Mouse (Mus musculus): Measurements from ENCODE around the gene Cox4i2. TPM values are rescaled to one million over a fixed set of nuclear protein-coding genes. Genes with fewer than 3 reads are reported as not detected.

Gene Cox4i2
- polyA plus RNA-seq, 1 experiment from 2014 or later: 9.5 TPM

- no peak overlapping the region for H3K27ac ChIP-seq (ENCODE audit: low read depth, low read length)
These were observed 33.6 kb downstream of the Cox4i2 start for GRCm38 (mm10) chr2:152787543-152787942.

GRCm38 (mm10) chr2:152788892-152789421, 35.0 kb downstream of the Cox4i2 start:
- H3K4me2 ChIP-seq (replicated peaks; ENCODE audit: low read depth): no peak overlapping the region
- ATAC-seq: 0 out of 2 replicates have a peak, but pooled peaks have one; percentile 22
- H3K9ac ChIP-seq (ENCODE audit: low read depth, low read length): no peak overlapping the region
- H3K9me3 ChIP-seq (ENCODE audit: control insufficient read depth): no peaks in the 10 kb centered on the region
- 50% methylated on average over 6 of the region's 6 CpGs for WGBS
- no peak for TF ChIP-seq CTCF (IDR thresholded peaks at IDR 0.05; ENCODE audit: low read depth)
- H3K4me1 ChIP-seq (replicated peaks; ENCODE audit: control insufficient read depth, insufficient read depth, low read length): no peaks in the 10 kb centered on the region
- H3K4me3 ChIP-seq (ENCODE audit: low read depth, low read length): no peak overlapping the region
- H3K27me3 ChIP-seq (replicated peaks; ENCODE audit: control insufficient read depth, insufficient read depth, low read length): no peaks in the 10 kb centered on the region
- H3K36me3 ChIP-seq (ENCODE audit: control insufficient read depth, insufficient read depth): no peaks in the 10 kb centered on the region; the same call in 1 of the 2 replicates
- H3K27ac ChIP-seq (ENCODE audit: low read depth, low read length): 0 out of 2 replicates have a peak overlapping the region, but pooled peaks have one; percentile 35

More at GRCm38 (mm10) chr2:152787543-152787942, 33.6 kb downstream of the Cox4i2 start:
- no peak overlapping the region for H3K4me3 ChIP-seq (ENCODE audit: low read depth, low read length)
- H3K9me3 ChIP-seq (ENCODE audit: control insufficient read depth): no peaks in the 10 kb centered on the region
- H3K36me3 ChIP-seq (ENCODE audit: control insufficient read depth, insufficient read depth): peaks cover 3% of the 10 kb centered on the region; the same call in 1 of the 2 replicates
- H3K4me1 ChIP-seq (replicated peaks; ENCODE audit: control insufficient read depth, insufficient read depth, low read length): no peaks in the 10 kb centered on the region
- no peak overlapping the region for H3K4me2 ChIP-seq (replicated peaks; ENCODE audit: low read depth)
- no peaks in the 10 kb centered on the region for H3K27me3 ChIP-seq (replicated peaks; ENCODE audit: control insufficient read depth, insufficient read depth, low read length)
- no peak for ATAC-seq
- TF ChIP-seq CTCF (IDR thresholded peaks at IDR 0.05; ENCODE audit: low read depth): no peak
- 88% methylated on average over 6 of the region's 6 CpGs for WGBS
- H3K9ac ChIP-seq (ENCODE audit: low read depth, low read length): no peak overlapping the region

GRCm38 (mm10) chr2:152789591-152789999, 35.6 kb downstream of the Cox4i2 start:
- Histone ChIP-seq H3K4me2 (replicated peaks; ENCODE audit: low read depth) (no peak overlapping the region), H3K9ac (ENCODE audit: low read depth, low read length) (no peak overlapping the region), H3K36me3 (ENCODE audit: control insufficient read depth, insufficient read depth) (no peaks in the 10 kb centered on the region; the same call in 1 of the 2 replicates), H3K27ac (ENCODE audit: low read depth, low read length) (peak overlapping the region; percentile 28), H3K9me3 (ENCODE audit: control insufficient read depth) (no peaks in the 10 kb centered on the region), H3K4me3 (ENCODE audit: low read depth, low read length) (no peak overlapping the region), H3K27me3 (replicated peaks; ENCODE audit: control insufficient read depth, insufficient read depth, low read length) (no peaks in the 10 kb centered on the region), H3K4me1 (replicated peaks; ENCODE audit: control insufficient read depth, insufficient read depth, low read length) (no peaks in the 10 kb centered on the region)
- ATAC-seq: no peak
- WGBS: 18% methylated on average over 4 of the region's 4 CpGs
- TF ChIP-seq CTCF (IDR thresholded peaks at IDR 0.05; ENCODE audit: low read depth): no peak

- H3K4me2 ChIP-seq (replicated peaks; ENCODE audit: low read depth): no peak overlapping the region
- WGBS: 22% methylated on average over 2 of the region's 2 CpGs
- no peaks in the 10 kb centered on the region for H3K9me3 ChIP-seq (ENCODE audit: control insufficient read depth)
- no peak overlapping the region for H3K4me3 ChIP-seq (ENCODE audit: low read depth, low read length)
- no peaks in the 10 kb centered on the region for H3K27me3 ChIP-seq (replicated peaks; ENCODE audit: control insufficient read depth, insufficient read depth, low read length)
- no peak for TF ChIP-seq CTCF (IDR thresholded peaks at IDR 0.05; ENCODE audit: low read depth)
- no peaks in the 10 kb centered on the region for H3K36me3 ChIP-seq (ENCODE audit: control insufficient read depth, insufficient read depth)
- no peaks in the 10 kb centered on the region for H3K4me1 ChIP-seq (replicated peaks; ENCODE audit: control insufficient read depth, insufficient read depth, low read length)
- H3K9ac ChIP-seq (ENCODE audit: low read depth, low read length): no peak overlapping the region
- no peak overlapping the region for H3K27ac ChIP-seq (ENCODE audit: low read depth, low read length)
- no peak for ATAC-seq
These were observed 38.5 kb downstream of the Cox4i2 start for GRCm38 (mm10) chr2:152792461-152792860.

- TF ChIP-seq CTCF (IDR thresholded peaks at IDR 0.05; ENCODE audit: low read depth): no peak
- ATAC-seq: no peak
- H3K4me1 ChIP-seq (replicated peaks; ENCODE audit: control insufficient read depth, insufficient read depth, low read length): no peaks in the 10 kb centered on the region
These were observed 39.4 kb downstream of the Cox4i2 start for GRCm38 (mm10) chr2:152793381-152793780.

GRCm38 (mm10) chr2:152794281-152794827, 40.4 kb downstream of the Cox4i2 start:
- WGBS: 84% methylated on average over 9 of the region's 9 CpGs
- Histone ChIP-seq H3K27me3 (replicated peaks; ENCODE audit: control insufficient read depth, insufficient read depth, low read length) (no peaks in the 10 kb centered on the region), H3K4me2 (replicated peaks; ENCODE audit: low read depth) (no peak overlapping the region), H3K36me3 (ENCODE audit: control insufficient read depth, insufficient read depth) (no peaks in the 10 kb centered on the region), H3K4me1 (replicated peaks; ENCODE audit: control insufficient read depth, insufficient read depth, low read length) (no peaks in the 10 kb centered on the region), H3K9me3 (ENCODE audit: control insufficient read depth) (no peaks in the 10 kb centered on the region), H3K4me3 (ENCODE audit: low read depth, low read length) (no peak overlapping the region), H3K9ac (ENCODE audit: low read depth, low read length) (no peak overlapping the region), H3K27ac (ENCODE audit: low read depth, low read length) (no peak overlapping the region)
- no peak for TF ChIP-seq CTCF (IDR thresholded peaks at IDR 0.05; ENCODE audit: low read depth)
- no peak for ATAC-seq

More at GRCm38 (mm10) chr2:152793381-152793780, 39.4 kb downstream of the Cox4i2 start:
- Histone ChIP-seq H3K9me3 (ENCODE audit: control insufficient read depth) (no peaks in the 10 kb centered on the region), H3K9ac (ENCODE audit: low read depth, low read length) (no peak overlapping the region), H3K4me2 (replicated peaks; ENCODE audit: low read depth) (no peak overlapping the region), H3K36me3 (ENCODE audit: control insufficient read depth, insufficient read depth) (no peaks in the 10 kb centered on the region), H3K27ac (ENCODE audit: low read depth, low read length) (no peak overlapping the region), H3K4me3 (ENCODE audit: low read depth, low read length) (no peak overlapping the region), H3K27me3 (replicated peaks; ENCODE audit: control insufficient read depth, insufficient read depth, low read length) (no peaks in the 10 kb centered on the region)
- WGBS: 72% methylated on average over 5 of the region's 5 CpGs
